Comparison of ENCODE assay signal across 26 mouse cellular contexts in genomic region chr16:30490316-30490715, GRCm38 (mm10).
A peak's percentile ranks its signal among the peaks of the same experiment; 100 is the strongest.
DNase-seq lines count a peak whose midpoint lies in the region; ATAC-seq lines count a peak whose summit lies in the region.
"Had no signal": no experiment of that assay in that cellular context is flagged by ENCODE, and none has a peak within 500 bp of the region (broad histone marks: within the 10 kb centered on the region; RNA-seq: fewer than 3 reads in every experiment).

No protein-coding gene starts in this region.

- H3K4me2 ChIP-seq in embryonic facial prominence, embryonic 13.5 days: no peak overlapping the region
- H3K4me2 ChIP-seq in kidney, embryonic 14.5 days (replicated peaks; ENCODE audit: low read depth, low read length): no peak overlapping the region
- H3K4me2 ChIP-seq: forebrain, embryonic 12.5 days; heart, embryonic 15.5 days; limb, embryonic 12.5 days; liver, embryonic 15.5 days; lung, embryonic 14.5 days had no signal

- no peak overlapping the region for H3K27ac ChIP-seq in embryonic facial prominence, embryonic 13.5 days
- H3K27ac ChIP-seq in kidney, embryonic 14.5 days (ENCODE audit: low read depth, low read length): peak overlapping the region; percentile 76
- H3K27ac ChIP-seq: forebrain, embryonic 12.5 days; heart, embryonic 10.5 days; heart, embryonic 15.5 days; limb, embryonic 12.5 days; liver, embryonic 15.5 days had no signal

- H3K4me3 ChIP-seq in embryonic facial prominence, embryonic 13.5 days: no peak overlapping the region
- no peak overlapping the region for H3K4me3 ChIP-seq in kidney, embryonic 14.5 days (ENCODE audit: low read length)
- H3K4me3 ChIP-seq: erythroblast, embryonic 14.5 days; forebrain, embryonic 12.5 days; heart, embryonic 10.5 days; heart, embryonic 15.5 days; limb, embryonic 12.5 days; liver, embryonic 15.5 days had no signal

- peaks cover 6% of the 10 kb centered on the region; the same call in 1 of the 2 replicates for H3K4me1 ChIP-seq in embryonic facial prominence, embryonic 13.5 days
- H3K4me1 ChIP-seq in kidney, embryonic 14.5 days (ENCODE audit: control insufficient read depth, insufficient read depth, low read length): peaks cover 12% of the 10 kb centered on the region
- H3K4me1 ChIP-seq: forebrain, embryonic 12.5 days; limb, embryonic 12.5 days; liver, embryonic 15.5 days had no signal

- no peaks in the 10 kb centered on the region for H3K27me3 ChIP-seq in embryonic facial prominence, embryonic 13.5 days
- H3K27me3 ChIP-seq in kidney, embryonic 14.5 days (ENCODE audit: control insufficient read depth, insufficient read depth, low read length): no peaks in the 10 kb centered on the region
- H3K27me3 ChIP-seq: forebrain, embryonic 12.5 days; limb, embryonic 12.5 days; liver, embryonic 15.5 days had no signal

- H3K9me3 ChIP-seq in embryonic facial prominence, embryonic 13.5 days: no peaks in the 10 kb centered on the region
- H3K9me3 ChIP-seq in kidney, embryonic 14.5 days (ENCODE audit: control insufficient read depth, low read length): no peaks in the 10 kb centered on the region
- H3K9me3 ChIP-seq: forebrain, embryonic 12.5 days; G1E; heart, embryonic 10.5 days; heart, embryonic 15.5 days; limb, embryonic 12.5 days; liver, embryonic 15.5 days had no signal

- no peaks in the 10 kb centered on the region for H3K36me3 ChIP-seq in embryonic facial prominence, embryonic 13.5 days
- H3K36me3 ChIP-seq in kidney, embryonic 14.5 days (ENCODE audit: control insufficient read depth, insufficient read depth, low read length): no peaks in the 10 kb centered on the region
- H3K36me3 ChIP-seq: forebrain, embryonic 12.5 days; G1E; heart, embryonic 10.5 days; heart, embryonic 15.5 days; limb, embryonic 12.5 days; liver, embryonic 15.5 days had no signal

- DNase-seq in embryo, embryonic 10.5 days (ENCODE audit: low spot score): peak; percentile 25
- DNase-seq in embryo, embryonic 11 days: no peak
- peak; percentile 71 for DNase-seq in retina, embryonic 14.5 days (ENCODE audit: low spot score)
- no peak for DNase-seq in left cerebral cortex, adult 8-10 months (ENCODE audit: low spot score in 2 of 2)
- no peak for DNase-seq in cerebellum, adult 8-10 months
- DNase-seq: cerebellum, adult 11 months; cerebellum, adult 9-11 months; forebrain, postnatal 0 days; gastrocnemius, postnatal 25 days; heart, adult 11 months; layer of hippocampus, adult 9-11 months; lung, embryonic 14.5 days; lung, postnatal 14 days; midbrain, embryonic 14.5 days; spleen, adult 18-20 months; thymus, postnatal 14 days had no signal

- H3K9ac ChIP-seq in embryonic facial prominence, embryonic 13.5 days: no peak overlapping the region
- no peak overlapping the region for H3K9ac ChIP-seq in kidney, embryonic 14.5 days (ENCODE audit: low read depth, low read length)
- H3K9ac ChIP-seq: forebrain, embryonic 12.5 days; forebrain, postnatal 0 days; heart, embryonic 15.5 days; limb, embryonic 12.5 days; liver, embryonic 15.5 days; lung, embryonic 14.5 days had no signal

- 69% methylated on average over 4 of the region's 4 CpGs for WGBS in embryonic facial prominence, embryonic 13.5 days
- WGBS in kidney, embryonic 14.5 days: 32% methylated on average over 4 of the region's 4 CpGs

- ATAC-seq in embryonic facial prominence, embryonic 13.5 days (ENCODE audit: insufficient number of reproducible peaks, insufficient read depth, low FRiP score, low TSS enrichment, low read depth): 0 out of 2 replicates have a peak, but pooled peaks have one; percentile 20
- peak; percentile 90 for ATAC-seq in kidney, embryonic 14.5 days (ENCODE audit: low FRiP score, low TSS enrichment)
- ATAC-seq: forebrain, postnatal 0 days; hindbrain, embryonic 16.5 days had no signal

Comparison
In these comparisons a context has a peak if more than half of its experiments do, and no peak if none do; other contexts are left out.
1. DNase-seq: peak in embryo, embryonic 10.5 days (single experiment) and retina, embryonic 14.5 days (single experiment); none in embryo, embryonic 11 days (single experiment), left cerebral cortex, adult 8-10 months (0 of 2) and cerebellum, adult 8-10 months (single experiment).